Mouse (Mus musculus) megakaryocyte, embryonic 14.5 days (primary cell): ENCODE results near the gene Gm21719. TPM values are rescaled to one million over a fixed set of nuclear protein-coding genes. Genes with fewer than 3 reads are reported as not detected.
"Not testable (repeated sequence)": the region's sequence is repeated elsewhere in the genome, so short reads cannot be mapped to it uniquely, and the experiment has no call there.

ENCODE experiments used
- H3K27me3 ChIP-seq: replicated peaks from 2 replicates; pipeline ENCODE3; 2012; ENCODE audit warnings: inconsistent platforms
- H3K36me3 ChIP-seq: replicated peaks from 2 replicates; pipeline ENCODE3; 2012; ENCODE audit warnings: low read length, inconsistent platforms, mixed read lengths
- H3K4me1 ChIP-seq: 2 replicates; pipeline ENCODE4 v1.6.1; 2012; ENCODE audit warnings: inconsistent platforms
- H3K4me3 ChIP-seq: replicated peaks from 2 replicates; pipeline ENCODE3; 2012; ENCODE audit warnings: moderate library complexity, mild to moderate bottlenecking, inconsistent platforms
- H3K9me3 ChIP-seq: 2 replicates; pipeline ENCODE4 v1.6.1; 2012; ENCODE audit warnings: inconsistent platforms
- polyA plus RNA-seq: library from polyadenylated mRNA; stranded (reverse); fragments of >175 nt; gene quantifications from 2 replicates; pipeline ENCODE4 v1.2.3, GENCODE M21; 2012; ENCODE audit warnings: low replicate concordance; ENCODE audit not compliant: insufficient read depth

The Gm21719 gene
- polyA plus RNA-seq: not detected in 2 replicates

DNA sequence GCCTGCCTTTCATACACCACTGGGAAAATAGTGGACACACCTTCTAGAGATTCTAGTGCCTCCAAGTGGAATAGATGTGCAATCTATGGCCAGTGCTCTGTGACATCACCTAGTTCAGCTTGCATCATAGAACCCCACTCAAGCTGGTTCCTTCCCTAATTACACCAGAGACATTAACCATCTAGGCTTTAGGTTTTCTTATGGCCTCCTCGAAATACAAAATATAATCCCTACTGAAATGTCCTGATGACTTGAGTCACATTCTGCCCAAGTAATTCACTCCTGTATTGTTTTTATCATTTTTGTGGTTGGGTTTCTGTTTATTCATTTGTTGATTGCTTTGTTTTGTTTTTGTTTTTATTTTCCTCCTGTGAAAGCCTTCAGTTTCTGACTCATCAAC is at the start of gene Gm21719:
Gene Gm21719 (minus strand): TSS at position 101 of the 400 bp plus-strand sequence.
- H3K4me1 ChIP-seq, H3K27me3 ChIP-seq, H3K4me3 ChIP-seq, H3K9me3 ChIP-seq, H3K36me3 ChIP-seq: not testable (repeated sequence)

Other genes with a start within 250 kb of the Gm21719 start
- not detected in 2 replicates for gene Gm28919, start 99.3 kb downstream of the Gm21719 start, polyA plus RNA-seq
- not detected in 2 replicates for gene Gm20830, start 235.4 kb upstream of the Gm21719 start, polyA plus RNA-seq